Mouse (Mus musculus): ENCODE data around the gene Thap7.

GRCm38 (mm10) chr16:17561751-17562208 is 30.8 kb upstream of the Thap7 start, which contains the start of gene P2rx6:
- TF ChIP-seq CTCF (IDR thresholded peaks at IDR 0.05; ENCODE audit: low read depth) (no peak), EP300 (IDR thresholded peaks at IDR 0.05; ENCODE audit: low read depth) (no peak)

Measured in heart, postnatal 0 days (tissue).